Mouse (Mus musculus) embryonic fibroblast, embryonic 13.5 days (primary cell): Measurements from ENCODE around the gene Ccdc107. TPM values are rescaled to one million over a fixed set of nuclear protein-coding genes. Genes with fewer than 3 reads are reported as not detected.

Experiments used
- H3K27ac ChIP-seq: 2 replicates; pipeline ENCODE4 v1.5.1; 2012; ENCODE audit warnings: low read length, control low read depth, inconsistent platforms; ENCODE audit not compliant: insufficient read depth
- H3K4me1 ChIP-seq: 2 replicates; pipeline ENCODE4 v1.6.1; 2011; ENCODE audit warnings: low read length; ENCODE audit not compliant: control insufficient read depth, insufficient read depth
- H3K4me3 ChIP-seq: 2 replicates; pipeline ENCODE4 v1.5.1; 2011; ENCODE audit warnings: mild to moderate bottlenecking, control low read depth, low read length; ENCODE audit not compliant: insufficient read depth
- CTCF ChIP-seq: IDR thresholded peaks from 2 replicates; pipeline ENCODE4 v1.5.1; 2011; ENCODE audit warnings: mild to moderate bottlenecking, control low read depth, low read length, moderate library complexity, borderline replicate concordance; ENCODE audit not compliant: insufficient read depth
- POLR2A ChIP-seq: IDR thresholded peaks from 2 replicates; pipeline ENCODE4 v1.6.1; 2011; ENCODE audit warnings: low read depth, mild to moderate bottlenecking, control low read depth, low read length, moderate library complexity
- polyA plus RNA-seq: library from polyadenylated mRNA; stranded (reverse); fragments of >200 nt; gene quantifications from 2 replicates; pipeline ENCODE4 v1.2.4, GENCODE M21; 2011; ENCODE audit warnings: low read depth; ENCODE audit not compliant: missing spikeins, insufficient read length

The Ccdc107 gene
- polyA plus RNA-seq, 1 experiment: 32.5 TPM

GRCm38 (mm10) chr4:43519956-43520355 is 27.3 kb downstream of the Ccdc107 start:
- H3K4me3 ChIP-seq: peak overlapping the region; percentile 89
- TF ChIP-seq CTCF (no peak), POLR2A (no peak; the same call in none of the 2 replicates)
- H3K27ac ChIP-seq: no peak overlapping the region
- H3K4me1 ChIP-seq: peaks cover 8% of the 10 kb centered on the region; the same call in 1 of the 2 replicates

GRCm38 (mm10) chr4:43527880-43528279 is 35.2 kb downstream of the Ccdc107 start:
- Histone ChIP-seq H3K4me3 (no peak overlapping the region), H3K4me1 (no peaks in the 10 kb centered on the region), H3K27ac (no peak overlapping the region)
- TF ChIP-seq CTCF (no peak), POLR2A (no peak)

- Histone ChIP-seq H3K4me3 (no peak overlapping the region), H3K27ac (no peak overlapping the region), H3K4me1 (no peaks in the 10 kb centered on the region)
- TF ChIP-seq POLR2A (no peak), CTCF (no peak)
Observed at GRCm38 (mm10) chr4:43528487-43528886, 35.8 kb downstream of the Ccdc107 start.

GRCm38 (mm10) chr4:43530081-43530501 is 37.4 kb downstream of the Ccdc107 start:
- H3K4me1 ChIP-seq: no peaks in the 10 kb centered on the region
- no peak overlapping the region for H3K4me3 ChIP-seq
- no peak overlapping the region for H3K27ac ChIP-seq
- TF ChIP-seq POLR2A: no peak
- no peak for TF ChIP-seq CTCF

GRCm38 (mm10) chr4:43530581-43530980 is 37.9 kb downstream of the Ccdc107 start:
- no peak overlapping the region for H3K4me3 ChIP-seq
- no peaks in the 10 kb centered on the region for H3K4me1 ChIP-seq
- TF ChIP-seq CTCF (peak; percentile 45; the same call in 1 of the 2 replicates), POLR2A (no peak)
- H3K27ac ChIP-seq: no peak overlapping the region

- Histone ChIP-seq H3K27ac (no peak overlapping the region), H3K4me1 (no peaks in the 10 kb centered on the region), H3K4me3 (no peak overlapping the region)
- TF ChIP-seq POLR2A (no peak), CTCF (no peak)
Observed at GRCm38 (mm10) chr4:43533270-43533669, 40.6 kb downstream of the Ccdc107 start.

GRCm38 (mm10) chr4:43535628-43536027 is 42.9 kb downstream of the Ccdc107 start:
- Histone ChIP-seq H3K27ac (no peak overlapping the region), H3K4me3 (no peak overlapping the region), H3K4me1 (no peaks in the 10 kb centered on the region)
- no peak for TF ChIP-seq POLR2A
- no peak for TF ChIP-seq CTCF

GRCm38 (mm10) chr4:43536031-43536430 is 43.3 kb downstream of the Ccdc107 start:
- H3K27ac ChIP-seq: no peak overlapping the region
- TF ChIP-seq CTCF: no peak
- no peak for TF ChIP-seq POLR2A
- no peak overlapping the region for H3K4me3 ChIP-seq
- H3K4me1 ChIP-seq: no peaks in the 10 kb centered on the region

GRCm38 (mm10) chr4:43542044-43542443 is 49.3 kb downstream of the Ccdc107 start:
- TF ChIP-seq CTCF (no peak), POLR2A (no peak)
- no peak overlapping the region for H3K27ac ChIP-seq
- H3K4me1 ChIP-seq: no peaks in the 10 kb centered on the region
- H3K4me3 ChIP-seq: no peak overlapping the region

Other genes with a start within 250 kb of the Ccdc107 start
- 0.32 TPM in 1 of 2 replicates, not detected in the other for gene Atp8b5, start 225.7 kb upstream of the Ccdc107 start, polyA plus RNA-seq
- 44.7 and 80.5 TPM in 2 replicates for gene Rusc2, start 110.9 kb upstream of the Ccdc107 start, polyA plus RNA-seq
- gene Fam166b, start 63.8 kb upstream of the Ccdc107 start, polyA plus RNA-seq: not detected in 2 replicates
- 28.6 and 33.4 TPM in 2 replicates for gene Tesk1, start 51.0 kb upstream of the Ccdc107 start, polyA plus RNA-seq
- gene Cd72, start 38.3 kb upstream of the Ccdc107 start, polyA plus RNA-seq: 3.8 TPM in 1 of 2 replicates, not detected in the other
- gene Sit1, start 9.2 kb upstream of the Ccdc107 start, polyA plus RNA-seq: not detected in 2 replicates
- gene Arhgef39, start 6.8 kb downstream of the Ccdc107 start, polyA plus RNA-seq: 5.4 and 12.8 TPM in 2 replicates
- 0.48 and 2.0 TPM in 2 replicates for gene Car9, start 14.1 kb downstream of the Ccdc107 start, polyA plus RNA-seq
- gene Tpm2, start 30.9 kb downstream of the Ccdc107 start, polyA plus RNA-seq: 722 and 1,110 TPM in 2 replicates
- gene Creb3, start 69.4 kb downstream of the Ccdc107 start, polyA plus RNA-seq: 72.4 and 89.0 TPM in 2 replicates
- 291 and 380 TPM in 2 replicates for gene Tln1, start 69.8 kb downstream of the Ccdc107 start, polyA plus RNA-seq
- 34.6 and 45.4 TPM in 2 replicates for gene Rgp1, start 85.8 kb downstream of the Ccdc107 start, polyA plus RNA-seq
- 4.5 and 7.6 TPM in 2 replicates for gene Gba2, start 86.0 kb downstream of the Ccdc107 start, polyA plus RNA-seq
- gene Msmp, start 91.6 kb downstream of the Ccdc107 start, polyA plus RNA-seq: not detected in 2 replicates
- 60.0 and 62.1 TPM in 2 replicates for gene Npr2, start 139.0 kb downstream of the Ccdc107 start, polyA plus RNA-seq
- gene Spag8, start 160.7 kb downstream of the Ccdc107 start, polyA plus RNA-seq: not detected in 2 replicates
- gene Hint2, start 163.6 kb downstream of the Ccdc107 start, polyA plus RNA-seq: 22.9 and 27.9 TPM in 2 replicates
- gene Tmem8b, start 176.1 kb downstream of the Ccdc107 start, polyA plus RNA-seq: 5.2 and 7.4 TPM in 2 replicates
- gene Fam221b, start 176.2 kb downstream of the Ccdc107 start, polyA plus RNA-seq: 0.62 and 0.67 TPM in 2 replicates
- gene Olfr70, start 207.9 kb downstream of the Ccdc107 start, polyA plus RNA-seq: not detected in 2 replicates
- gene Olfr71, start 217.4 kb downstream of the Ccdc107 start, polyA plus RNA-seq: not detected in 2 replicates
- gene Hrct1, start 234.3 kb downstream of the Ccdc107 start, polyA plus RNA-seq: 0.33 and 0.35 TPM in 2 replicates
- not detected in 2 replicates for gene Spaar, start 237.1 kb downstream of the Ccdc107 start, polyA plus RNA-seq